Mouse (Mus musculus): ENCODE data around the gene Slc17a1.

The Slc17a1 gene

DNA sequence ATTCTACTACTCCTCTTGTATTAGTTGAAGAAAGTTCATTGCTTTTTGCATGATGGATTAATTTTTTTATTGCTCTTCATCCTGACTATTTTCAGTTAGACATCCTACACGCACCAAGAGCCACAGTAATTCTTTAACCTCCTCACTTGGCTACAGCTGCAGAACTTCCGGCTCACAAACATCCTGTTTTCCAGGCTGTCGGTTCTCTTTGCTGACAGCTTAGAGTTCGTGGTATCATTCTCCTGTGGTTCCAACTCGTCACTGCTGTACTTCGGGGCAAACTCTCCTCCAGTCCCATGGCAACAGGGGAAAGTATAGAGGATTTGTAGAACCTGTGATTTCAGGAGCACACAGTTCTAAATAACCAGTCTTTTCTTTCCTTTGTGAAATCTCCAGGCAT is 30.7 kb downstream of the Slc17a1 start:
- no peak for TF ChIP-seq NANOG (IDR thresholded peaks at IDR 0.05; ENCODE audit: borderline replicate concordance, low read length)
- TF ChIP-seq POU5F1 (IDR thresholded peaks at IDR 0.05; ENCODE audit: borderline replicate concordance, low read length), result no peak
- no peak for TF ChIP-seq CTCF (conservative IDR thresholded peaks at IDR 0.05; ENCODE audit: low read length)
- no peaks in the 10 kb centered on the region for H3K27me3 ChIP-seq (ENCODE audit: insufficient read depth, low read length)
- no peaks in the 10 kb centered on the region for H3K36me3 ChIP-seq (ENCODE audit: insufficient read depth, low read length)
- no peak overlapping the region for H3K4me3 ChIP-seq (replicated peaks; ENCODE audit: low read length)
- no peaks in the 10 kb centered on the region for H3K9me3 ChIP-seq (ENCODE audit: low read length)
- no peaks in the 10 kb centered on the region for H3K4me1 ChIP-seq (replicated peaks; ENCODE audit: low read depth, low read length)

GRCm38 (mm10) chr13:23906906-23907305 is 39.4 kb downstream of the Slc17a1 start:
- Histone ChIP-seq H3K9me3 (ENCODE audit: low read length) (no peaks in the 10 kb centered on the region), H3K36me3 (ENCODE audit: insufficient read depth, low read length) (no peaks in the 10 kb centered on the region), H3K4me1 (replicated peaks; ENCODE audit: low read depth, low read length) (no peaks in the 10 kb centered on the region), H3K27me3 (ENCODE audit: insufficient read depth, low read length) (no peaks in the 10 kb centered on the region), H3K4me3 (replicated peaks; ENCODE audit: low read length) (no peak overlapping the region)
- no peak for TF ChIP-seq CTCF (conservative IDR thresholded peaks at IDR 0.05; ENCODE audit: low read length)
- no peak for TF ChIP-seq NANOG (IDR thresholded peaks at IDR 0.05; ENCODE audit: borderline replicate concordance, low read length)
- TF ChIP-seq POU5F1 (IDR thresholded peaks at IDR 0.05; ENCODE audit: borderline replicate concordance, low read length), result no peak

- no peaks in the 10 kb centered on the region for H3K27me3 ChIP-seq (ENCODE audit: insufficient read depth, low read length)
- TF ChIP-seq POU5F1 (IDR thresholded peaks at IDR 0.05; ENCODE audit: borderline replicate concordance, low read length) (no peak), NANOG (IDR thresholded peaks at IDR 0.05; ENCODE audit: borderline replicate concordance, low read length) (no peak), CTCF (conservative IDR thresholded peaks at IDR 0.05; ENCODE audit: low read length) (no peak)
- no peak overlapping the region for H3K4me3 ChIP-seq (replicated peaks; ENCODE audit: low read length)
- no peaks in the 10 kb centered on the region for H3K4me1 ChIP-seq (replicated peaks; ENCODE audit: low read depth, low read length)
- H3K9me3 ChIP-seq (ENCODE audit: low read length), result no peaks in the 10 kb centered on the region
- no peaks in the 10 kb centered on the region for H3K36me3 ChIP-seq (ENCODE audit: insufficient read depth, low read length)
Measured at GRCm38 (mm10) chr13:23910121-23910520, 42.6 kb downstream of the Slc17a1 start.

DNA sequence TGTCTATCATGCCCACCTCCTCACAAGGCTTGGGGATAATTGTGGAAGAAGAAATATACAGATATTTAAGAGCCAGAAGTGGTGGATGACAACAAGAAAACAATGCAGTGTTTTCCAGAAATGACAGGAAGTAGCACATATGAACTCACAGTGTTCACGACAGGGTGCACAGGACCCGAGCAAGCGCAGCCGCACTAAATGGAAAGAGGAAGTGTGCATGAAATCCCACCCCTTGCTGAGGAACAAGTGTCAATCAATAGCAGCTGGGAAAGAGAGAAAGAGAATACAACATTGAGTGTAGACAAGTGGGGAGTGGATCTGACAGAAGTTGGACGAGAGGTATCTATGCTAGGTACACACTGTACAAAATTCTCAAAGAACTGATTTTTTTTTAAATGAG is 43.8 kb downstream of the Slc17a1 start:
- Histone ChIP-seq H3K36me3 (ENCODE audit: insufficient read depth, low read length) (no peaks in the 10 kb centered on the region), H3K4me1 (replicated peaks; ENCODE audit: low read depth, low read length) (no peaks in the 10 kb centered on the region), H3K4me3 (replicated peaks; ENCODE audit: low read length) (no peak overlapping the region), H3K27me3 (ENCODE audit: insufficient read depth, low read length) (no peaks in the 10 kb centered on the region), H3K9me3 (ENCODE audit: low read length) (no peaks in the 10 kb centered on the region)
- TF ChIP-seq NANOG (IDR thresholded peaks at IDR 0.05; ENCODE audit: borderline replicate concordance, low read length), result no peak
- TF ChIP-seq POU5F1 (IDR thresholded peaks at IDR 0.05; ENCODE audit: borderline replicate concordance, low read length), result no peak
- TF ChIP-seq CTCF (conservative IDR thresholded peaks at IDR 0.05; ENCODE audit: low read length), result no peak

GRCm38 (mm10) chr13:23913791-23914306 is 46.3 kb downstream of the Slc17a1 start:
- Histone ChIP-seq H3K4me1 (replicated peaks; ENCODE audit: low read depth, low read length) (no peaks in the 10 kb centered on the region), H3K4me3 (replicated peaks; ENCODE audit: low read length) (no peak overlapping the region), H3K9me3 (ENCODE audit: low read length) (no peaks in the 10 kb centered on the region), H3K36me3 (ENCODE audit: insufficient read depth, low read length) (no peaks in the 10 kb centered on the region), H3K27me3 (ENCODE audit: insufficient read depth, low read length) (no peaks in the 10 kb centered on the region)
- TF ChIP-seq CTCF (conservative IDR thresholded peaks at IDR 0.05; ENCODE audit: low read length), result no peak
- TF ChIP-seq NANOG (IDR thresholded peaks at IDR 0.05; ENCODE audit: borderline replicate concordance, low read length), result no peak
- no peak for TF ChIP-seq POU5F1 (IDR thresholded peaks at IDR 0.05; ENCODE audit: borderline replicate concordance, low read length)

DNA sequence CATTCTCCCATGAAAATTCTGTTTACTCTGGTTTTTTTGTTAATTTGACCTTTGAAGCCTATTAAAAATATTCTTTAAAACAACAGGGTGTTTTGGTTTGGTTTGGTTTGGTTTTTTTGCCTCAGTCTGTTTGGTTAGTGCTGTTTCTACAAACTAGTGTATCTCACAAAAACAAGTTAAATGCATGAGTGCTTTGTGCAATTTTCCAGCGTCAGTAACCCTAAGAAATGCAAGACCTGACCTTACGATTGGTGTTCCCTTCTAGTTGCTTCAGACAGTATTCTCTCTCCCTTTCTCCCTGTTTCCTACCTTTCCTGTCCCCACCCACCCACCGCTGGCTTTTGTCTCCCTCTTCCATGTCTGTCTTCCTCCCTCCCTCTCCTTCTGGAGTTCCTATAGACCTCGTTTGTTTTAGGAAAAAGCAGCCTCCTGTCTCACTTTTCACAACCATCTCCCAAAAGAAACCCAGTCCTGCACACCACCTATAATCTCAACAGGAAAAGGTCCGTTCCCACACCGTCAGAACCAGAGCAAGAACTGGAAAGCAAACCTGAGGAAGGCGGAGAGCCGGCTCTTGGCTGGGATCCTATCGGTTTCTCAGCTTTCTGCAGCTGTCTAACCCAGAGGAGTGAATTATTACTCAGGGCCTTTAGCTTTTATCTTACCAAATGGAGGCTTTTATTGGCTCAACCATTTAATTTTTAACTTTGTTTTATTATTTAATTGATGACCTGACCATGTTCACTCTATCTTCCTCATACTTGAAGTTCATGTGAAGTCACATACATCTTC is 47.0 kb downstream of the Slc17a1 start, which contains the start of gene Slc17a4:
Gene Slc17a4 (minus strand): TSS at position 634 of the 792 bp plus-strand sequence.
- Histone ChIP-seq H3K9me3 (ENCODE audit: low read length) (no peaks in the 10 kb centered on the region), H3K4me1 (replicated peaks; ENCODE audit: low read depth, low read length) (no peaks in the 10 kb centered on the region), H3K4me3 (replicated peaks; ENCODE audit: low read length) (no peak within 1 kb of the TSS), H3K36me3 (ENCODE audit: insufficient read depth, low read length) (no peaks in the 10 kb centered on the region), H3K27me3 (ENCODE audit: insufficient read depth, low read length) (no peaks in the 10 kb centered on the region)
- TF ChIP-seq NANOG (IDR thresholded peaks at IDR 0.05; ENCODE audit: borderline replicate concordance, low read length), result no peak
- TF ChIP-seq POU5F1 (IDR thresholded peaks at IDR 0.05; ENCODE audit: borderline replicate concordance, low read length), result no peak
- no peak for TF ChIP-seq CTCF (conservative IDR thresholded peaks at IDR 0.05; ENCODE audit: low read length)

GRCm38 (mm10) chr13:23916132-23916531 is 48.6 kb downstream of the Slc17a1 start:
- H3K4me1 ChIP-seq (replicated peaks; ENCODE audit: low read depth, low read length), result no peaks in the 10 kb centered on the region
- no peak overlapping the region for H3K4me3 ChIP-seq (replicated peaks; ENCODE audit: low read length)
- H3K27me3 ChIP-seq (ENCODE audit: insufficient read depth, low read length), result no peaks in the 10 kb centered on the region
- H3K36me3 ChIP-seq (ENCODE audit: insufficient read depth, low read length), result no peaks in the 10 kb centered on the region
- H3K9me3 ChIP-seq (ENCODE audit: low read length), result no peaks in the 10 kb centered on the region
- no peak for TF ChIP-seq CTCF (conservative IDR thresholded peaks at IDR 0.05; ENCODE audit: low read length)

DNA sequence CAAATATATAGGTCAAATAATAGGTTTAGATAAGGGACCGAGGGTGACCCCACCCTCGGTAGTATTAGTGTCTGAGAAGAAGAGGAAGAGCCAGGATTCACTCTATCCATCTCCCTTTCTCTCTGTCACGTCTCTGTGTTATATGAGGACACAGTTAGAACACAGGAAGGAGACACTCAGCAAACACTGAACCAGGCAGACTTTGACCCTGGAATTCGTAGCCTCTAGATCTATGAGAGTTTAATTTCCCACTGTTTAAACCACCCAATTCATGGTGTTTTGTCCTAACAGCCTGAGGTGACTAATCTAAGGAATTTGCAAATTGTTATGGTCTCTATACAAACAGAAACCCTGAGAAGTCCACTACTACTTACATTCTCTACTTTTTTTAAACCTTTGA is 50.1 kb downstream of the Slc17a1 start:
- no peaks in the 10 kb centered on the region for H3K27me3 ChIP-seq (ENCODE audit: insufficient read depth, low read length)
- H3K4me1 ChIP-seq (replicated peaks; ENCODE audit: low read depth, low read length), result no peaks in the 10 kb centered on the region
- H3K9me3 ChIP-seq (ENCODE audit: low read length), result no peaks in the 10 kb centered on the region
- TF ChIP-seq POU5F1 (IDR thresholded peaks at IDR 0.05; ENCODE audit: borderline replicate concordance, low read length) (no peak), CTCF (conservative IDR thresholded peaks at IDR 0.05; ENCODE audit: low read length) (no peak), NANOG (IDR thresholded peaks at IDR 0.05; ENCODE audit: borderline replicate concordance, low read length) (no peak)
- no peaks in the 10 kb centered on the region for H3K36me3 ChIP-seq (ENCODE audit: insufficient read depth, low read length)
- no peak overlapping the region for H3K4me3 ChIP-seq (replicated peaks; ENCODE audit: low read length)

Data from E14TG2a.4 (cell line).